Mouse (Mus musculus): ENCODE measurements around the gene Plekha4. TPM values are rescaled to one million over a fixed set of nuclear protein-coding genes. Genes with fewer than 3 reads are reported as not detected.
"Not testable (repeated sequence)": the region's sequence is repeated elsewhere in the genome, so short reads cannot be mapped to it uniquely, and the experiment has no call there.

Gene Plekha4
- 1.1 TPM in 2 replicates for polyA plus RNA-seq (2014; fragmentation: Nextera tagmentation; extraction: Ambion mirVana)

- Histone ChIP-seq H3K4me3 (ENCODE audit: low read depth, low read length) (peak within 1 kb of the TSS; percentile 74), H3K9me3 (replicated peaks; ENCODE audit: control insufficient read depth, low read length) (no peaks in the 10 kb centered on the region), H3K4me1 (ENCODE audit: control insufficient read depth, insufficient read depth, low read length) (peaks cover 29% of the 10 kb centered on the region), H3K36me3 (ENCODE audit: control insufficient read depth, insufficient read depth, low read length) (no peaks in the 10 kb centered on the region), H3K27me3 (ENCODE audit: control insufficient read depth, insufficient read depth, low read length) (no peaks in the 10 kb centered on the region), H3K9ac (ENCODE audit: low read depth, low read length) (peak within 1 kb of the TSS; percentile 96), H3K27ac (ENCODE audit: low read depth, low read length) (peak within 1 kb of the TSS; percentile 96), H3K4me2 (peak within 1 kb of the TSS; percentile 79)
- under 1% methylated on average over 54 of the region's 54 CpGs for WGBS (ENCODE audit: insufficient replicate concordance)
- ATAC-seq (replicated peaks; ENCODE audit: insufficient number of reproducible peaks, low FRiP score, low TSS enrichment): peak; percentile 81
Observed at GRCm38 (mm10) chr7:45525809-45526473, at the start of gene Plekha4, which contains the start of gene Ppp1r15a. Gene Plekha4 (plus strand): TSS chr7:45526330. Gene Ppp1r15a (minus strand): TSS chr7:45526268.

GRCm38 (mm10) chr7:45476453-45476852 is 49.7 kb upstream of the Plekha4 start:
- Histone ChIP-seq H3K27me3 (ENCODE audit: control insufficient read depth, insufficient read depth, low read length) (no peaks in the 10 kb centered on the region), H3K9me3 (replicated peaks; ENCODE audit: control insufficient read depth, low read length) (no peaks in the 10 kb centered on the region), H3K4me1 (ENCODE audit: control insufficient read depth, insufficient read depth, low read length) (no peaks in the 10 kb centered on the region), H3K9ac (ENCODE audit: low read depth, low read length) (no peak overlapping the region), H3K4me3 (ENCODE audit: low read depth, low read length) (no peak overlapping the region), H3K4me2 (no peak overlapping the region), H3K27ac (ENCODE audit: low read depth, low read length) (no peak overlapping the region), H3K36me3 (ENCODE audit: control insufficient read depth, insufficient read depth, low read length) (no peaks in the 10 kb centered on the region)
- 32% methylated on average over 1 of the region's 1 CpGs for WGBS (ENCODE audit: insufficient replicate concordance)
- ATAC-seq (replicated peaks; ENCODE audit: insufficient number of reproducible peaks, low FRiP score, low TSS enrichment): no peak

DNA sequence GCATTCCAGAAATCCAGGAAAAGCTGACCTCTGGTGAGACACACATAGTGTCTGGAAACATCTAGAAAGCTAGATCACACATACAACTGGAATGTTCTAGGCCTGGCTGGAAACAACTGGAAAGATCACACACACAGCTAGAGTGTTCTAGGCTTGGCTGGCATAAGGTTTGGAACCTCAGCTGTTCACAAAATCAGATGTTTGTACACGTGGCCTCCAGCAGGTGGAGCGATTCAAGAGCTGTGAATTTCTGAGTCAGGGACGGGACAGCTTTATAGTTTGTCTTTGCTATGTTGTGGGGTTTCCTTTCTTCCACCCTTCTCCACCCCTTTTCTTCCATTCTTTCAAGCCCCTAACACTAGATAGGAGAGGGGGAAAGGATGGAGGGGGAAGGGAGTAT is 49.1 kb upstream of the Plekha4 start:
- no peak overlapping the region for H3K9ac ChIP-seq (ENCODE audit: low read depth, low read length)
- H3K4me2 ChIP-seq: no peak overlapping the region
- no peaks in the 10 kb centered on the region for H3K36me3 ChIP-seq (ENCODE audit: control insufficient read depth, insufficient read depth, low read length)
- WGBS (ENCODE audit: insufficient replicate concordance): 24% methylated on average over 3 of the region's 3 CpGs
- no peak overlapping the region for H3K4me3 ChIP-seq (ENCODE audit: low read depth, low read length)
- no peak for ATAC-seq (replicated peaks; ENCODE audit: insufficient number of reproducible peaks, low FRiP score, low TSS enrichment)
- no peaks in the 10 kb centered on the region for H3K27me3 ChIP-seq (ENCODE audit: control insufficient read depth, insufficient read depth, low read length)
- H3K27ac ChIP-seq (ENCODE audit: low read depth, low read length): no peak overlapping the region
- H3K4me1 ChIP-seq (ENCODE audit: control insufficient read depth, insufficient read depth, low read length): no peaks in the 10 kb centered on the region
- H3K9me3 ChIP-seq (replicated peaks; ENCODE audit: control insufficient read depth, low read length): no peaks in the 10 kb centered on the region

- Histone ChIP-seq H3K36me3 (ENCODE audit: control insufficient read depth, insufficient read depth, low read length) (no peaks in the 10 kb centered on the region), H3K4me1 (ENCODE audit: control insufficient read depth, insufficient read depth, low read length) (no peaks in the 10 kb centered on the region), H3K27me3 (ENCODE audit: control insufficient read depth, insufficient read depth, low read length) (no peaks in the 10 kb centered on the region), H3K27ac (ENCODE audit: low read depth, low read length) (no peak overlapping the region), H3K4me3 (ENCODE audit: low read depth, low read length) (no peak overlapping the region), H3K4me2 (no peak overlapping the region), H3K9ac (ENCODE audit: low read depth, low read length) (no peak overlapping the region), H3K9me3 (replicated peaks; ENCODE audit: control insufficient read depth, low read length) (no peaks in the 10 kb centered on the region)
- no peak for ATAC-seq (replicated peaks; ENCODE audit: insufficient number of reproducible peaks, low FRiP score, low TSS enrichment)
- WGBS (ENCODE audit: insufficient replicate concordance): 96% methylated on average over 7 of the region's 7 CpGs
Observed at GRCm38 (mm10) chr7:45478774-45479173, 47.4 kb upstream of the Plekha4 start.

DNA sequence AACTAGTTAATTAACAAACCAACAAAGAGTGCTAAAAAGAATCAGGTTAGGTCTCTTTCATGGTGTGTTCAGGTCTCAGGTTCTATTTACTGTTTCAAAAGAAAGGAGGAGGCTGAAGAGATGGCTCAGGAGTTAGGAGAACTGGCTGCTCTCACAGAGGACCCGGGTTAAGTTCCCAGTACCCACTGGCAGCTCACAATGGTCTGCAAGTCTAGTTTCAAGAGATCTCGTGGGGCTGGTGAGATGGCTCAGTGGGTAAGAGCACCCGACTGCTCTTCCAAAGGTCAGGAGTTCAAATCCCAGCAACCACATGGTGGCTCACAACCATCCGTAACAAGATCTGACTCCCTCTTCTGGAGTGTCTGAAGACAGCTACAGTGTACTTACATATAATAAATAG is 45.8 kb upstream of the Plekha4 start:
- H3K4me1 ChIP-seq (ENCODE audit: control insufficient read depth, insufficient read depth, low read length); H3K27ac ChIP-seq (ENCODE audit: low read depth, low read length); H3K9me3 ChIP-seq (replicated peaks; ENCODE audit: control insufficient read depth, low read length); H3K4me3 ChIP-seq (ENCODE audit: low read depth, low read length); ATAC-seq (replicated peaks; ENCODE audit: insufficient number of reproducible peaks, low FRiP score, low TSS enrichment); H3K36me3 ChIP-seq (ENCODE audit: control insufficient read depth, insufficient read depth, low read length); H3K4me2 ChIP-seq; H3K27me3 ChIP-seq (ENCODE audit: control insufficient read depth, insufficient read depth, low read length); H3K9ac ChIP-seq (ENCODE audit: low read depth, low read length): not testable (repeated sequence)
- 75% methylated on average over 3 of the region's 4 CpGs for WGBS (ENCODE audit: insufficient replicate concordance)

DNA sequence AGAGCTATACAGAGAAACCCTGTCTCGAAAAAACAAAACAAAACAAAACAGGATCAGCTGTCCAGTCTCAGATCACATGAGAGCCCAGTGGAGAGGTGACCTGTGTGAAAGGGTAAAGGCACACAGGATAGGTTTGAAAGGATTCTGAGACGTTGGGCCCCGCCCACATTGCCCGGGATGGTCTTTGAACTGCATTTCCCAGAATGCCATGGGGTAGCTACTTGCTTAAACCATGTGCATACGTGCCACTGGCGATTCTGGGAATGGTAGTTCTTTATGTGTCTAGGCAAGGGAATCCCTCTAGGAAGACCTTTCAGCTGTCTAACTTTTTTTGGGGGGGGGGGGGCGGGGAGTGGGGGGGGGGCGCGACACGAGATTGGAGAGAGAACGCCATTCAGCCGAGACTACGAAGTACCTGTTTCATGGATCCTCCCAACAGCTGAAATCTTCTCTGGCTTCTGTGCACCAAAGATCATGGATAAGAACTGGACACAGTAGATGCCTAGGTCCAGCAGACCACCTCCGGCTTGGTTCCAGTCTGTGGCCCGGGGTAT is 44.7 kb upstream of the Plekha4 start, which contains the start of gene Tulp2:
Gene Tulp2, plus strand, starts transcription at position 504 of the 554 bp plus-strand sequence.
- no peaks in the 10 kb centered on the region for H3K9me3 ChIP-seq (replicated peaks; ENCODE audit: control insufficient read depth, low read length)
- H3K4me3 ChIP-seq (ENCODE audit: low read depth, low read length): no peak within 1 kb of the TSS
- H3K27me3 ChIP-seq (ENCODE audit: control insufficient read depth, insufficient read depth, low read length): no peaks in the 10 kb centered on the region
- no peak within 1 kb of the TSS for H3K9ac ChIP-seq (ENCODE audit: low read depth, low read length)
- peak; percentile 60; the same call in 1 of the 2 replicates for ATAC-seq (replicated peaks; ENCODE audit: insufficient number of reproducible peaks, low FRiP score, low TSS enrichment)
- H3K4me1 ChIP-seq (ENCODE audit: control insufficient read depth, insufficient read depth, low read length): no peaks in the 10 kb centered on the region
- no peak within 1 kb of the TSS for H3K27ac ChIP-seq (ENCODE audit: low read depth, low read length)
- 44% methylated on average over 15 of the region's 15 CpGs for WGBS (ENCODE audit: insufficient replicate concordance)
- H3K4me2 ChIP-seq: no peak within 1 kb of the TSS
- H3K36me3 ChIP-seq (ENCODE audit: control insufficient read depth, insufficient read depth, low read length): no peaks in the 10 kb centered on the region

GRCm38 (mm10) chr7:45482166-45482565 is 44.0 kb upstream of the Plekha4 start:
- 61% methylated on average over 1 of the region's 1 CpGs for WGBS (ENCODE audit: insufficient replicate concordance)
- Histone ChIP-seq H3K27me3 (ENCODE audit: control insufficient read depth, insufficient read depth, low read length) (no peaks in the 10 kb centered on the region), H3K4me2 (no peak overlapping the region), H3K9me3 (replicated peaks; ENCODE audit: control insufficient read depth, low read length) (no peaks in the 10 kb centered on the region), H3K27ac (ENCODE audit: low read depth, low read length) (no peak overlapping the region), H3K36me3 (ENCODE audit: control insufficient read depth, insufficient read depth, low read length) (no peaks in the 10 kb centered on the region), H3K9ac (ENCODE audit: low read depth, low read length) (no peak overlapping the region), H3K4me3 (ENCODE audit: low read depth, low read length) (no peak overlapping the region), H3K4me1 (ENCODE audit: control insufficient read depth, insufficient read depth, low read length) (no peaks in the 10 kb centered on the region)
- ATAC-seq (replicated peaks; ENCODE audit: insufficient number of reproducible peaks, low FRiP score, low TSS enrichment): no peak

GRCm38 (mm10) chr7:45484985-45485384 is 41.1 kb upstream of the Plekha4 start:
- not testable (repeated sequence) for ATAC-seq (replicated peaks; ENCODE audit: insufficient number of reproducible peaks, low FRiP score, low TSS enrichment); H3K36me3 ChIP-seq (ENCODE audit: control insufficient read depth, insufficient read depth, low read length); H3K4me2 ChIP-seq; H3K4me1 ChIP-seq (ENCODE audit: control insufficient read depth, insufficient read depth, low read length); H3K27ac ChIP-seq (ENCODE audit: low read depth, low read length); H3K4me3 ChIP-seq (ENCODE audit: low read depth, low read length); H3K9ac ChIP-seq (ENCODE audit: low read depth, low read length); H3K9me3 ChIP-seq (replicated peaks; ENCODE audit: control insufficient read depth, low read length); H3K27me3 ChIP-seq (ENCODE audit: control insufficient read depth, insufficient read depth, low read length)
- 90% methylated on average over 5 of the region's 5 CpGs for WGBS (ENCODE audit: insufficient replicate concordance)

GRCm38 (mm10) chr7:45486158-45486557 is 40.0 kb upstream of the Plekha4 start:
- WGBS (ENCODE audit: insufficient replicate concordance): 49% methylated on average over 7 of the region's 7 CpGs
- Histone ChIP-seq H3K36me3 (ENCODE audit: control insufficient read depth, insufficient read depth, low read length) (no peaks in the 10 kb centered on the region), H3K9ac (ENCODE audit: low read depth, low read length) (no peak overlapping the region), H3K4me3 (ENCODE audit: low read depth, low read length) (no peak overlapping the region), H3K4me1 (ENCODE audit: control insufficient read depth, insufficient read depth, low read length) (0 out of 2 replicates have a peak, but pooled peaks cover 3% of the 10 kb centered on the region), H3K27me3 (ENCODE audit: control insufficient read depth, insufficient read depth, low read length) (no peaks in the 10 kb centered on the region), H3K27ac (ENCODE audit: low read depth, low read length) (no peak overlapping the region), H3K9me3 (replicated peaks; ENCODE audit: control insufficient read depth, low read length) (no peaks in the 10 kb centered on the region), H3K4me2 (no peak overlapping the region)
- no peak for ATAC-seq (replicated peaks; ENCODE audit: insufficient number of reproducible peaks, low FRiP score, low TSS enrichment)
